Mouse (Mus musculus) 3T3-L1 (cell line): ENCODE results near the gene Slco3a1.
A peak's percentile ranks its signal among the peaks of the same experiment; 100 is the strongest.

Experiments used
- DNase-seq: peaks from one replicate; pipeline ENCODE4 v3.0.0-alpha.2; 2015; ENCODE audit warnings: low read depth, low spot score

Gene Slco3a1

DNA sequence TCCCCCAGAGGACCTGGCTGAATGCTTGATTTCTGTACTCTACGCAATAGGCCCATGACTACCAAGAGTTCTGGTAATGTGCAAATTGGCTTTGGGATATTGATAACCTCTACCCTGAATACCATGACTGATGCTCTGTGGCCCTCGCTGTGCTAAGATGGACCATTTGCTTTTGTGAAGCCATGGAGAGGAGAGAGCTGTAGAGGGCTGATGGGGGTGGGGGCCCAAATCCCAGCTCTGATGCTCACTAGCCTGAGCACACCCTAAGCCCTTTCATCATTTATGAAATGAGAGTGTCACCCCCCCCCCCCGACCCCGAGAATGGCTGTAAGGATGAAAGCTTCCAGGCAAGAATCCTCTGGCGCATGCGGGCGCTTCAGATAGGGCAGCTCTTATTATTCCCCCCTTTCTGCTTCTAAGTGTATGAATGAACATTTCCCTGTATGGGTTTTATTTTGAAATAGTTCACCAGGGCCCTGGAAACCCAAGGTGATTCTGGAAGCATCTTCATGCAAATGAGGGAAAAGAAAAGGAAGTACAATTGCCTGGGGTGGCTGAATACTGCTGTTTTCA is 206.2 kb downstream of the Slco3a1 start:
- no peak for DNase-seq

DNA sequence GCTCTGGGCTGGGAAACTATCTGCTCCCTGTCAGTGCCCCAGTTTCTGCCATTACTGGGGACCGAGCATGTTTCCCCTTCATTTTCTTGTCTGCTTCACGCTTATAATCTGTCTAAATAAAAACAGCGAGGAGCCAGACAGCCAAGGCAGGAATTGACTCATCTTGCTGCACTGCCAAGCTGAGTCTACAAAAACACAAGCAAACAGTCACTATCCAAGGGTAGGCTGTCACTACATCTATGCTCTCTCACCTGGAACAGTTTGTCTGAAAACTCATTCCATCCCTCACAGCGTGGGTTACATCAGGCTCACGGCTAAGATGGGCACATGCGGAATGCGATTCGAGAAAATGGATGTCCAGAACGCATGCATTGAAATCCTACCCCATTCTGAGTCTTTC is 207.6 kb downstream of the Slco3a1 start:
- DNase-seq, result no peak

DNA sequence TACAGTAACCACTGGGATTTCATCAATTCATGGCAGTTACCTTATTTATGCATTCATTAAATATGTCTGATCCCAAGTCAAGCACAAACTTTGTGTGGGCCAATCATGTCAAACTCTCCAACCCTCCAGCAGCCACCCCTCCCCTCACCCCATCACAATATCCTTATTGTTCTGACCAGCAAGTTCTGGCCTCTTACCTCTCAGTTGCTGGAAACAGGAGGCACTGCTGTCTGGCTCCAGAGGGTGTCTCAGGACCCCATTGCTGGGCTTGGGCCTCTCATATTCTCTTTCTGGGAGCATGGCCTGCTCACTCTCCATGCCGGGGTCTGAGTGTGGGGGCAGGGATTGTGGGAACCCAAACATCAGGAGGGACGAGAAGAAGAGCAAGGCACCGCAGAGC is 208.1 kb downstream of the Slco3a1 start:
- no peak for DNase-seq

DNA sequence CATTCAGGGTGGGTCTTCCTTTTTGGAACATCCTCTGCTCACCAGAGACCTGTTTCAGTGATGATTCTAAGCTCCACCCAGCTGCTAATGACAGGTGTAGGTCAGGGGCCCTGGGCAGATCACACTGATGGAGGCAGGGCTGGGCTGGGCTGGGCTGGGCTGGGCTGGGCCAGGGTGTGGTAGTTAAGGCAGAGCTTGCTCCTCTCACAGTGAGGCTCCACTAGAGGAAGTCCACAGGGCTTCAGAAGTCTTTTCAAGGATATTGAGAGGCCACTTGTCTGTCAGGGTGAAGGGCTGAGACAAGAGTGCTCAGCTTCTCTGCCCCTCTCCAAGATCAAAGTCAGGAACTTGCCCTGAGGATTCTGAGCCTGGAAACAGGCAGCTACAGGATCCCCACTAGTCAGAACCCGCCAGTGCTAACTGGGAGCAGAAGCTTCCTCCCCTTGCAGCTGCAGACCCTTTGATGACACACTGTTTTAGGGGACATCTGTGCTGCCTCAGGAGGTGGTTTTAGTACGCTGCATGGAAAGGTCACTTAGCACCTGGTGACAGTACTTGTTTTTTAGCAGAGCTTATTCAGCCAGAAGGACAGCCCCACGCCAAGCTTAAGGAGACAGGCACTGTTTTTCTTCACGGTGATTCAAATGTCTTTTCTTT is 213.3 kb downstream of the Slco3a1 start:
- DNase-seq, result no peak

DNA sequence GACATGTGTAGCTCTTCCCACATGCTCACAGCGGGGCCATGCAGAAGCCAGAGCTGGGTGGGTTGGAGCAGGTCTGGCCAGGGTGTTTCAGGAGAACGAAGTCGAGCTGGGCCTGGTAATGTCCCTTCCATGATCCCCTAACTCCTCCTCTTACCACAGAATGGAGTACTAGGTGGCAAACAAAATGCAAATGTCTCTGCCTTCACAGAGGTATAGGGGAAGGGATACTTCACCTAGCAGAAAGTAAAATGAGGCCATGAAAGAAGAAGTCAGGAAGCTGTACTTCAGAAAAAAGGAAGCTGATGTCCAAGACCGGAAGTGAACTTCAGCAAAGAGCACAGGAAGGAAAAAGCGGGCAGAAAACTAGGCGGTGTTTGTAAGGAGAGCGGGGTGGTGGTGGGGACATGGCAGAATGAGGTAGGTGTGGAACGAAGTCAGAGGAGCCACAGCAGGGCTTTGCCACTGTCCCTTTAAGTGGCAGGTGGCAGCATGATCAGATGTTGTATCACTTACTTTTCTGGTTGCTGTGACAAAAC is 214.1 kb downstream of the Slco3a1 start:
- DNase-seq, result no peak

DNA sequence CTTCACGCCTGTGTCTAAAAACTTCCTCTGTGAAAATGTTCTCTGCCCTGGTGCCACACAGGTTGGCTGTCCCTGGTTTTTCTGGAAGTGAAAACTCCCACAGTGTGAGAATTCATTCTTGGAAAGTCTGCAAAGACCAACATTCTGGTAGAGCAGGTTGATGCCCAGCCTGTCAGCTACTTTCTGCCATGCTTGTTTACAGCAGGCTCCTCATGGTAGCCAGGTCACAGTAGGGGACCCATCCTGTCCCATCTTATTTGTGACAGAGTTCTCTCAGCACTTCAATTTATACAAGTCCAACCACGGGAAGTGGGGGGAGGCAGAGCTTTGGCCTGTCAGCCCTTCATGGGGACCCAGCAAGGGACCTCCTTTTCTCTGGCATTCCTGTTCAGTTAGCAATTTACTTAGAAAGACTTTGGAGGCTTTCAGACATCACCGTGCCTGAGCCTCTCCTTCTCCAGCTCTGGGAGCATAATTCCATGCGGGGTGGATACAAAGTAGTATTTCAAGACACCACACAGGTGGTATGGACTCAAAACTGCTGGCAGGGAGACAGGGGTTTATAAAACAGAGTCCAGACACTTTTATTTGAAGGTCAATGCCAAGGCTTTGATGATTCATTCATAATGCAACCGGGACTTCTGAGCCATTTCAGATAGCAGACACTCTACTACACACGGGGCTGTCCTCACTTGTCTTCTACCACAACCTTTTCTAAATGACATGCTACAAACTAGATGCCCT is 216.7 kb downstream of the Slco3a1 start:
- DNase-seq, result no peak

DNA sequence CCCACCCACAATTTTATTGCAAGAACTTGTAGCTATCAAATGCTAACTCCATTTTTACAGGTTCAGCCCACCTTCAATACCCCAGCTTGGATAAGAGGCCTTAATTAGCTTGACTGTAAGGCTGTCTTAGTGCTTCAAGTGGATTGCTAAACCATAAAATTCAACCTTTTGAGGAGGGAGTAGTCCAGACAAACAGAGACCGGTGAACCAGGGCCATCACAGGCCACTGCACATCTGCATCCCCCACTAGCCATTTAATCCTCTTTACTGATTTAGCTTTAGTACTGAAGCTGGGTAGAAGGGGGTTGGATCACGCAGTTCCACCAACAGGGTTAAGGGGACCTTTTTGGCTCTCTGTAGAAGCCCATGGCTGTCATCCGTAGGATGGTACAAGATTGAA is 222.3 kb downstream of the Slco3a1 start:
- no peak for DNase-seq

DNA sequence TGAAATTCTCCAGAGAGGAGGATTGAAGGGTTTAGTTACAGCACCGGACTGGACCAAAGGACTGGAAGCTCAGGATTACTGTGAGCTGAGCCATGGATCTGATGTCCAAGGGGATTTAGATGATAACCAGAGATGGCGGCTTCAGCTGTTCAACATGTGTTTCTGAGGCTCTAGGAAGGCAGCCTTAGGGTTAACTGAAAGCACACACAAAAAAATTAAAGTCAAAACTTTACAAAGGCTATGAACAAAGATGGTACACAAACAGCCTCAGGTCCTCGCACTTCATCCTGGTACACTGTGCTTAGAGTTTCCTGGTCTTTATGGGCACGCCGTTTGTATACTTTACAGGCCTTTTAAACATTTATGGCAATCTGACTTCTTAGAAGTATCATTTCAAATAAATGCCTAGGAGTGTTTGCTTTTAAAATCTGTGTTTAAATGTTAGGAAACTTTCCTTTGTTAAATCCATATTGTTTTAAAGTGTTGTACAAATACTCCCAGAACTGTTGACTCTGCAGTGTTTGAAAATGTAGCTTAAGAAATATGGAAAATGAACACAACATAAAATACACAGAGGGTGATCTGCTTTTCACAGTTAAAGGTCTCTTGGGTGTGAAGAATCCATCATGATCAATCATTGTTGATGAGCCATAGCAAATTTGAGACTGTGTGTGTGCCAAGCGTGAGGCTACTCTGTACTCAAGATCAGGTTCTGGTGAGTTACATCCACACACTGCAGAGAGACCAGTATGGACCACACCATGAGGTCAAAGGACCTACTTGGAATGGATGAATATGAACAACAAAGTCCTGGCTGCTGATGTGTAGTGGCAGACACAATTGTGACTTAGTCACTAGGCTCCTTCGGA is 223.5 kb downstream of the Slco3a1 start:
- DNase-seq, result peak; percentile 53

DNA sequence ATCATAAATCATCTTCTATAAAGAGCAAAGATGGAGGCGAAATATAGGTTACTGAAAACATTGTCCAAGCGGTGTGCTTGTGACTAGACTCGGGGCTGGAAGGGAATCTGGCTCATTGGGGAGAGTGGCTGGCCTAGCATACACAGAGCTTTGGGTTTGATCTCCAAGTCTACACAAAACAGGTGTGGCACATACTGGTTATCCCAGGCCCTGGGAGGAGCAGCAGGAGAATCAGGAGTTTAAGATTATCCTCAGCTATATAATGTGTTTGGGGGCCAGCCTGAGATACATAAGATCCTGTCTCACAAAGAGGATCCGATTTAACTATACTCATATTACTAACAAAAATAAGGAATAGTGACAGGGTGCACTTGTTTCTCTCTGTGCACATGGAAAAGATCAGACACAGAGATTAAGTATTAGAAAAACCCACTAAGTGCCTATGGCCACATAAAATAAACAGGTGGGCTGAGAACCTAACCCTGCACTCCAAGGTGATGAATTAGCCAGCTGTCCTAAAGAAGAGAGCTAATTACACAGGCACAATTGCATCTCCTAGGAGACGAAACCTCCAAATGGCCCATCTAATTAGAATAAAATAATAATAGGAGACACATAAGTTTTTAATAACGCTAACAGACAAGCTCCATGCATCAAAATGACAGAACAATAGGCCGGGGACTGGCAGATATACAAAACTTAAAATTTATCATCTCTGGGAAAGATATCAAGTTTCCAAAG is 224.3 kb downstream of the Slco3a1 start:
- DNase-seq, result no peak

DNA sequence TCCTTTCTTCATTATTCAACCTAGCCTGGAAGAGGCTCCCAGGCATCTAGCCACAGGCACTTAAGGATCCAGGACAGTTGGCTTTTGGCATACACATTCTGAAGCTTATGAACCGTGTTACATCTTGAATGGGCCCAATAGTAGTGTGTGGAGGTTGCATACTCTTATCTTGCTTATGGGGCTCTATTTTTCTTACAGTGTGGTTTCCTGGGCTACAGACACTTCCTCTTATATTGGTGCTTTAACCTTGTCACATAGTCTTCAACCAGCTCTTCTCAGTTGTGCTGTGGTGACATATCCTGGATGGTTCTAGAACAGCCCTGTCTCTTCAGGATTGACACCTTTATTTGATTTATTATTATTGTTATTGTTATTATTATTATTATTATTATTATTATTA is 225.6 kb downstream of the Slco3a1 start:
- no peak for DNase-seq

DNA sequence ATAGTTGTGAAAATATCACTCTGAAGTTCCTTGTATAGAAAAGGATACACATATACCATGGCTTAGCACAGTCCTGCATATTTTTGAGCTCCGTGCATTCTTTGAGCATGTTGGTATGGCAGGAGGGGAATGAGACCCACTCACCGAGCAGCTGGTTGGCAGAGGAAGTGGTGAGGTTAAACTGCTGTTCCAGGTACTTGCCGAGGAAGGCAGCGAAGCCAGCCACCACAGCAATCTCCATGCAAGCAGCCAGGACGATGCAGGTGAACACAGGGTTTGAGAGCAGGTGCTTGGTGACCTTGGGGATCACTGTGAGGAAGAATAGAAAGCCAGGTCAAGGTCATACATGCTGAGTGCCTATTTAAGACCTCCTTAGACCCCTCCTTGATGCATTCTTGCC is 226.9 kb downstream of the Slco3a1 start:
- no peak for DNase-seq

DNA sequence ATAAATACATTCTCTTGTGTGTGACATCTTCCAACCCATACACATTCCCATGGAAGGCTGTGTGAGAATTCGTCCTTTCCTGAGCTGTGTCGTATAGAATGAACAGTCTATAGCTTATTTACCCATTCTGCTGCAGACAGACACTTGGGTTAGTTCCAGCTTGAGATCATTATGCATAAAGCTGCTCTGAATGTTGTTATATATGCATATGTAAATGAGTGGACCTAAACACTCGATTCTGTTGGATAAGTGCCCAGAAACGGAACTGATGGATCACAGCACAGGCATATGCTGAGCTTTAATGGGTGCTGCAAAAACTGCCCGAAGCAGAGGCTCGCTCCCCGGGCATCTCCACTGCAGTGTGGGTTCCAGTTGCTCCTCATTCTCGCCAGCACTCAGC is 229.5 kb downstream of the Slco3a1 start:
- DNase-seq, result no peak

DNA sequence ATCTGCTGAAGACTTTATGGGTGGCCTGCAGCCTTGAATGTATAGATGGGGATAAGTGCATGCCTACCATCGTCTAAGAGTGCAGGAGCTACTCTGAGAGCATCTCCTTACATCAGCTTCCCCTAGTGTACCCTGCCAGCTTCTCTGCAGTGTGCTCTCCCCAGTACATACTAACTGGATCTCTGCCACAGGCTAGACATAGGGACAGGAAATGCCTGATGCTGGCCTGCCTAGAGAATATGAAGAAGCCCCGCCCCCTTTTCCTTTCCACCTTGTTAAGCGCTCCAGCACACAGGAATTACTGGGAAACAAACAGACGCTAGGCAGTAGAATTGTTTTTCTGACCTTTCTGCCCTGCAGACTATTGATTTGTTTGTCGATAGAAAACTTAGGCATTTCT is 230.9 kb downstream of the Slco3a1 start:
- DNase-seq, result no peak

DNA sequence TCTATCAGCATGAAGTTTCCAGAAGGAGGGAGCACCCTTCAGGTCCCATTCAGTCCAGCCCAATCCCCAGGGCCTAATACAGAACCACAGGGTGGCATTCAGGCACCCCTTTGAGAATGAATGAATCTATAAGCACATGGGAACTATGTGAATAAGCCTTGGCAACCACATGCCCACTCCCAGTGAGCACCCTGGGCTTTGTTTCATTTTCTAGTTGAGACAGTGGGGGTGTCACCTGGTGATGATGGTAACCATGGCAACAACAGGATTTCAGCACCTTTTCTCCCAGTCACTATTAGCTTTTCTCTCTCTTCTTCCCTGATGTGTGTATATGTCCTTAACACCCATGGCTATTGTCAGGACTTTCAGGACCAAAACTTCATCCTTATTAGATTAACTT is 231.4 kb downstream of the Slco3a1 start:
- no peak for DNase-seq

DNA sequence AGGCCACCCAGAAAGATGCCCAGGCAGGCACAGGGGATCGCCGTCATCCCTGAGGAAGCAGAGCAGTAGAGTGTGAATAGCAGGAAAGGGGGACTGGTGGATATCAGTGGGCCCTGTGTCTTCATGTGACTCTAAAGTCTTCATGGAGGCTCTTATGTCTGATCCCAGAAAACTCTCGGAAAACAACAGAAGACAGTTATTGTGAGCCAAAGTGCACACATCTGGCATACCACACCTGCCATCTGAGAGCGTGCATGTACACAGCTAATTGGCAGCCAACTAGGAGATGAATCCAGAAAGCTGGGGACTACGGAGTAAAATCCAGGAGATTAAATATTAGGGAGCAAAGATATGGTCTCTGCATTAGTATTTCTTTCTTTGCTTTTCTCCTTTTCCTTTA is 233.9 kb downstream of the Slco3a1 start:
- no peak for DNase-seq

DNA sequence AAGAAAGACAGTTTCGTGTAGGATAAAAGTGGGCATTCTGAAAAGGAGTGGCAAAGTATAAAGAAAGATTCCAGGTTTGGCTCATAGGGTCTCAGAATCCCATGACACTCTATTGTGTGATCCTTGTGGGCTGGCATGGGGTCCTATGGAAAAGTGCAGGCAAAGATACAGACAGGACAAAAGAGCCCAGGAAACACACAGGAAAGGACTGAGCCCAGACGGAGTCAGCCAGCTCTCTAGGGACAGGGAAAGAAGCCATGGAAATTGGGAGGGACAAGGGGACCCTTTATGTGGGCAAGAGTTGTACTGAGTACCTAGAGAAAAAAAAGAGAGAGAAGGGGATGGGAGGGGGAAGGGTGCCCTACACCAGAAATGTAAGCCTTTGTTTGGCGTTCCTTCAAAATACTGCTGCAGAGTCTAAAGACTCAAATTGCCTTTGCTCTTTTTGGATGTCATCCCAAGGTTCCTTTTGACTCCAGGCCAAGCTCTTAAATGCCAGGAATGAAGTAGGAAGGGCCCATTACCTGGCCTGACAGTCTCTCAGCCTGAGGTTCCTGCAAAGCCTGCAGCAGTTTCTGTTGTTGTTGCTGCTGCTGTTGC is 238.6 kb downstream of the Slco3a1 start:
- DNase-seq, result peak; percentile 38

DNA sequence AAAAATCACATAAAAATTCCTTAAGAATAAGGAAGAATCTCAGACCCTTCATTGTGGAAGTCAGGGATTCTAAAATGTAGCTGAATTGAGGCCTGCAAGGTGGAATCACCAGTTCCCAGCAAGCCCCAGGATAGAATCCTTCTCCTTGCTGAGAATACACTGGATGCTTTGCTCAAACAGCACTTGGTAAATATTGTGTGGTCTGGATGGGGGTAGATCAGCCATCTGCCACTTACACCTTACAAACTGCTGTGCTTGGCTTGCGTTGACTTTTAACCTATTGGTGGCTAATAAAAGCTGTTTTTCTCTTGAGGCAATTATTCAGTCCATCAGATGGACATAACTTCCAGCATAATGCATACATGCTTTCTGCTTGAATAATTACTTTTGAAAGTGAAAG is 240.3 kb downstream of the Slco3a1 start:
- DNase-seq, result no peak

DNA sequence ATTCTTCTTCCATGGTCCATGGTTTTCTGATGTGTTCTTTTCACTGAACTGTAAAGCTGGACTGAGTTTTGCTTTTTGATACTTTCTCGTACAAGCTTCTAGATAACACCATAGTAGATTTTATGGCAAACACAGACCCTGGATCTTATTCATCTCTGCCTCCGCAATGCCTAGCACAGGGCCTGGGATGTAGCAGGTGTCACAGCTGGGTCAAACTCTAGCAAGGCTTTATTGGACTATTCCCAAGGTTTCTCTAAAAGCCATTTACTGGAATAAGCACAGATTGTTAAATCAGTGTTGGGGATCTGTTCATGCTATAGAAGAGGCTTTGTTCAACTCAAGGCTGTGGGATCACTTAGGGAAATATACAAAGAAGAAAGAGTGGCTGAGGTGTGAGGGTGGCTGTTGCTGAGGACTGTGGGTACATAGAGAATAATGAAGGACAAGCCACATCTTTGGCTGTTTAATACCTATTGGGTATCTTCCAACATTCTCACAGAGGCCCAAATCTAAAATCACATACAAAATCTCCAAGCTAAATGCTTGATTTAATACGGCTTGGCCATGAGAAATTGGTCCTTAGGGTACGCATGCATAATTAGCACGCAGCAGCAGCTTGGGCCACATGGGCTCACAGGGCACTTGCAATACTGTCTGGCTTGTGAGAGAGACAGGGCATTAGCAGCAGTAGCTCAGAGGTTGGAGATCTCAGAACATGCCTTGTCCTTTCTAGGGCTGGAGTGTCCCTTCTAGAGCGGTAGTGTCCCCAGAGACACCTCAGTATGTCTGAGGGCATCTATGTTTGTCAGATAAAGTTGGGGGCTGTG is 241.1 kb downstream of the Slco3a1 start:
- DNase-seq, result no peak

DNA sequence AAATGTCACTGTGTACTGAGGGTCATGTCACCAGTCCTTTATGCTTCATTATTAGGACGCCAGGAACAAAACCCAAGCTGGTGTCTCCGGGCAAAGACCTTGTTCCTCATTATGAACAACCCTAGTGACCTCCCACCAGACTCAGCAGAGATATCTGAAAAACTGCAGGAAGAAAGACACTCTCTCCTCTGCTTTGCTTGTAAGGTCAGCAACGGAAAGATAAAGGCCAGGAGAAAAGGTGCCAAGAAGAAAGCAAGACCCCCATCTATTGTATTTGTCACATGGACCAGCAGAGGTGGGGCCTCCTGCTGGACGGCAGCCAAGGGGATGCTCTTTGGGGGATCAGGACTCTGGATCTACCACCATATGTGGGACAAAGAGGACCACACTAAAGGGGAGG is 243.0 kb downstream of the Slco3a1 start:
- no peak for DNase-seq
